Mouse (Mus musculus) brain, embryonic 14.5 days (tissue): ENCODE results near the gene Sfmbt2.

Experiments
- CTCF ChIP-seq: fragments of 200-500 bp; IDR thresholded peaks from 2 replicates; pipeline ENCODE4 v1.5.1; 2012; ENCODE audit warnings: inconsistent platforms, mild to moderate bottlenecking, moderate library complexity, borderline replicate concordance; ENCODE audit not compliant: insufficient read depth, insufficient read length; ENCODE audit errors: extremely low read depth
- POLR2A ChIP-seq: fragments of 200-500 bp; IDR thresholded peaks from 2 replicates; pipeline ENCODE4 v1.6.1; 2012; ENCODE audit warnings: mild to moderate bottlenecking, inconsistent platforms, borderline replicate concordance; ENCODE audit not compliant: poor library complexity, insufficient read depth, insufficient read length, severe bottlenecking; ENCODE audit errors: extremely low read depth

DNA sequence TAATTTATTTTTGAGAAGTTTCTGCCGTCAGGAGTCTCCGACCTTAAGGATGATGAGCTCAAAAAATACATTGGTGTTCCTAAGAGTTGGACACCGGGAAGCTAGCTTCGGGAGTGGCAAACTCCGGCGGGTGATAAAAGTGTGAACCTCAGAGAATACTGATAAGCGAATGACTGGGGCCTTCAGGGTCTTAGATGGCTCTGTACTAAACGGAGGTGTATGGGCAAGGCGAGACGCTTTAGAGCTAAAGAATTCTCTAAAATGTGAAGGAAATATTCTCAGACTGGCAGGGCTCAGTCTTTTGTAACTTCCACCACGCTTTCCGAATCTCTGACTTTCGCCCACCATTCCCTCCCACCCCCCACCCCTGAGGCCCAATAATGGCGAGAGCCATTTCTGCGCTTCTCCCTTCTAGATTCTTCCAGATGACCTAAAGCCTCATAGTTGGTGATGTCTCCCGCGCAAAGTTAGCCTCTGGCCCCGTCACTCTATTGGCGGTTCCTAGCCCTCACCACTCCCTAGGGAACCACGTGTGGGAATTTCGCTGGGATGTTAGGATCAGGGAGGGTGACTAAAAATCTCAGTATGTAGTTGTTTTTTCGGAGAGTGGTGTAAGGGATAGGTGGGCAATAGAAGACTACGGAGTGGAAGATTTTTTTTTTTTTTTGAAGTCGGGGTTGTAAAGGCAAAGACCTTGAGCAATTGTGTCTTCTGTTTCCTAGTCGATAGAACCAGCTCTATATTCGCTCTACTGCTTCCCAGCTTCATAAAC lies 563 bp downstream of the Sfmbt2 start:
- TF ChIP-seq POLR2A: no peak
- TF ChIP-seq CTCF: no peak
